Mouse (Mus musculus) right cerebral cortex, postnatal 10 days (tissue): ENCODE measurements around the gene Myo16.

ENCODE experiments used
- DNase-seq, 2 experiments: peaks; one replicate each; pipeline ENCODE4 v3.0.0; 2021; ENCODE audit warnings: low spot score in 2 of 2

The Myo16 gene

DNA sequence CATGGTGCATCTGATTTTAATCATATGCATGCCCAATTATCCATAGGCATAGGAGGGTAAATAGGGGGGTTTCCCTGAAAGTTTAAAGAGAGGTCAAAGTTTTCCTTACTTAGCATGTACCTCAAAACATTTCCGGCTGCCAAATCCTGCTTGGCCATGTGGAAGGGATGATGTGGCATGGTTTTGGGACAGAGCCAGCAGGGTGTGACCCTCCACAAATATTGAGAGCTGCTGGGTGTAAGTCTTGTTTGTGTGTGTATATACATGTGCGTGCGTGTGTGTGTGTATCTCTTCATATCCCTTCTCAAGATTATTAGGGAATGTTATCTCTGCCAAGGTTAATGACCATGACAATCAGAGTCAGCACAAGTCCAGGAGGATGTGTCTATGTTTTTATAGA, 150.3 kb downstream of the Myo16 start:
- DNase-seq = no peak

DNA sequence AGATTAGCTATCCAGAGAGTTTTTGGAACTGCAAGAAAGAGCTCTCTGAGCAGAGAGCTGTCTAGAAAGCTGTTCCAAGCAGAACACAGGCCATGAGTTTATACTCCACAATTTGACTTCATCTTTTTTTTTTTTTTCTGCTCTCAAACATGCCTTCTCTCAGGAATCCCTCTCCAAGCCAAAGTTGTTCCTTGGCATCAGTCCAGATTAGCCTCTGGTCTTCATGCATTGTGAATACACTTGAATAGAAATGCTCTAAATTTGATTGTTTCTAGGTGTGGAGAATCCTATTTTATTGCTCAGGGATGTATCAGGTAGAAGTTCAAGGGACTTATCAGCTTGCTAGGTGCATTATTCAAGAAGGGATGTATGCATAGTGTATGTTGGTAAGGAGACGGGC, 151.0 kb downstream of the Myo16 start:
- no peak for DNase-seq

- no peak for DNase-seq
Measured at GRCm38 (mm10) chr8:10307345-10307744, 153.6 kb downstream of the Myo16 start.

DNA sequence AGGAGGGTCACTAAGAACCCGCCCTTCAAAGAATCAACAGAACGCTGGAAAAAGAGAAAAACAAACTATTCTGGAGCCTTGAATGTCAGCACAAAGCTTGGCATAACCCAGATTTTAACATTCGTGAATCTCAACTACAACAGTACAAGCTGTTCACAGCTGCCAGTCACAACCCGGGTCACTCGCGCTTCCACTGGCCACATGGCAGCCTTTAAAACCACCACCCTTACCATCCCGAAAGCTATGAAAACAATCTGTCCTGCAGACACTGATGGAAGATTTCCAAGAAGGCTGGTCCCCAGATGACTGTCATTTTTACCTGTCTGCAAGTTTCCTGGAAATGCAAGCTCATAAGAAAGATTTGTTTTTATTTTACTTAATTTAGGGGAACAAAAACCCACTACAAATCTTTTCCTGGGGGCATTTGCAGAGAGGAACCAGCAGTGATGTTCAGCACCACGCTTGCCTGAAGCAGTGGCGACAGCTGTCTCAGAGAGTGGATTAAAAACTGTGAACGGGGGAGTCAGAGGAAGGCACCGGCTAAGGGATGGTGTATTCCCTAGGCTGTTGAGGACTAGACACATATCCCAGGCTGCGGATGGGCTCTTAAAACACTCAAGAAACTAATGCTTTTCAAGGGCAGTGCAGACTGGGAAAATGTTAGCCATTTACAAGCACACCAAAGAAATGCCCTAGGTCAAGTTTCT, 154.2 kb downstream of the Myo16 start:
- peak; percentile 33 to 42 for DNase-seq

DNA sequence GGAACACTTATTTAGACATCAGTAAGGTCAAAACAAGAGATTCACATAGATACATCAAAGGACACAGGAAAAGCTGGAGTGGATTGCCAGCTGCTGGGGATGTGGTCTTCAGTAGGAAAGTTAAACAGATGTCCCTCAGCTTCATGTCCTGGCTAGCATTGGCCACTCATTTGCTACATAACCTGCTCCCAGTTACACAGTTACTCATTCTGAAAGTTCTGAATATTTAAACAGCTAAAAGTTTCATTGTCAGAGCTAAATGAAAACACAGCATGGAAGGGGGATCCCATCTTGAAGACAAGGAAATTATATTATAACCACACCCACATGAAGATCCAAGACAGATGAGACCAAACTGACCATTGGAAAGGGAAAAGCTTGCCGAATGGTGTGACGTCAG, 156.8 kb downstream of the Myo16 start:
- DNase-seq = no peak

DNA sequence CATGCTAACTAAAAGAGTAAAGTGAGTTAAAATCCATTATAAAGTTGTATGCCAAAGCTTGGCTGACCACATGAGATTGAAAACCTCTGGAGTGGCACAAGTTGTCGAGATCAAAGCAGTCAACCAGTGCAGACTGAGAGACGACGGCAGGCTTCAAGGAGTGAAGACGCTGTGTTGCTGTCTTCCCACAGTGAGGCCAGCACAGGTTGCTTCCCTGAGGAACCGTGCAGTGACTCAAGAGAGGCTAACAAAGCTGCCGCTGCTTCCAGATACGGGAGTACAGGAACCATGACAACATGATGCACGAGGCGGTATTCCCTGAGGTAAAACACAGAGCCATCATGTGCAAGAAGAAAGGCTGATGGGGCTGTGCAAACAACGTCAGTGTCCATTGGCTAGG, 158.6 kb downstream of the Myo16 start:
- DNase-seq = no peak

GRCm38 (mm10) chr8:10316201-10316600, 162.5 kb downstream of the Myo16 start:
- no peak for DNase-seq

GRCm38 (mm10) chr8:10318103-10318502, 164.4 kb downstream of the Myo16 start:
- no peak for DNase-seq

DNA sequence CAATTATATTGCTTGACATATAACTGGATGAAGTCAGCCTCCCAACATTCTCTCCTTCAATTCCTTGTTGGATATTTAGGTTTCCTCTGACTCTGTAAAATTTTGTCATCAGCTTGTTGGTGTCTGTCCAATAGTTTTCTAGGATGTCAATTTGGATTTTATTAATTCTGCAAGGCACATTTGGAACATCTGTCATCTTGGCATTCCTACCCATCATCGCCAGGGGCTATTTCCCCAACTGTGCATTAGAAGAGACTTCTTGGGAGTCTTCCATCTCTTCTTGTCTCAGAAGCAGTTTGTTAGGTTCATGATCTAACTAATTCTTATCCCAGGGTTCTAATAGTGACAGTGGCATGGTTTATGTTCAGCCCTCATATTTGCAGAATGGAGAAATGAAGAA, 196.7 kb downstream of the Myo16 start:
- DNase-seq = no peak

GRCm38 (mm10) chr8:10358711-10359110, 205.0 kb downstream of the Myo16 start:
- no peak for DNase-seq

- DNase-seq = no peak
Measured at GRCm38 (mm10) chr8:10362949-10363348, 209.2 kb downstream of the Myo16 start.

- no peak for DNase-seq
Measured at GRCm38 (mm10) chr8:10363654-10364406, 210.1 kb downstream of the Myo16 start.

GRCm38 (mm10) chr8:10366141-10366540, 212.4 kb downstream of the Myo16 start:
- no peak for DNase-seq

DNA sequence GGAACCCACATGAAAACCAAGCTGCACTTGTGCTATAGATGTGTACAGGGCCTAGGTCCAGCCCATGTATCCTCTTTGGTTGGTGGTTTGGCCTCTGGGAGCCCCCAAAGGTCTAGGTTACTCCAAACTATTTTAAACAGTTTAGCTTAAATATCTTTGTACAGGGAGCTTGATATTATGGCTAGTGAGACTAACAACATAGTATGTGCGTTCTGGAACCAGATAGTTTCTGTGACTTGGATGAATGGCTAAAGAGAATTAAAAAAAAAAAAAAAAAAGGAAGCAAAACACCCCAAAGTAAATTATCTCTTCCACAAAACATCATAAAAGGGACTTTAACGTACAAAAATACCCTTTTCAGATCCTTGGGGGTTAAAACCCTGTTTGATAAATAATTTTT, 218.9 kb downstream of the Myo16 start:
- DNase-seq = peak in 1 of 2 experiments; percentile 16

GRCm38 (mm10) chr8:10387143-10387542, 233.4 kb downstream of the Myo16 start:
- DNase-seq = no peak

GRCm38 (mm10) chr8:10391096-10391683, 237.5 kb downstream of the Myo16 start:
- DNase-seq = no peak

DNA sequence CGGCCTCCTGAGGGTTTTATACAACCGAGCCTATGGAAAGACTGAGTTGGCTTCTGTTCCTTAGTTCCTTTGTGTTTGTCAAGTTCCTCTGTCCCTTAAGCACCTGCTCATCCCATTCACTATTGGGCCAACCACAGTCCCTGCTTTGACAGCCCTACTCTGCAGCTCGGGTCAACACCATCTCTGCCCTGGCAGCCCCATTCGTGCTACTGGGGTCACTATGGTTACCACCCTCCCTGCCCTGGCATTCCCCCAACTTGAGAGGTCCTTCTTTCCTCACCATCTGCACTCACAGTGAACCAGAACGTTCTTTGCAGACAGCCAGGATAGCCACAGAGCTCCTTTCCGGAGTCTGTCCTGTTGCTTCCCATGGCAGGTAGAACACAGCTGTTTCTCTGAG, 238.2 kb downstream of the Myo16 start:
- no peak for DNase-seq

DNA sequence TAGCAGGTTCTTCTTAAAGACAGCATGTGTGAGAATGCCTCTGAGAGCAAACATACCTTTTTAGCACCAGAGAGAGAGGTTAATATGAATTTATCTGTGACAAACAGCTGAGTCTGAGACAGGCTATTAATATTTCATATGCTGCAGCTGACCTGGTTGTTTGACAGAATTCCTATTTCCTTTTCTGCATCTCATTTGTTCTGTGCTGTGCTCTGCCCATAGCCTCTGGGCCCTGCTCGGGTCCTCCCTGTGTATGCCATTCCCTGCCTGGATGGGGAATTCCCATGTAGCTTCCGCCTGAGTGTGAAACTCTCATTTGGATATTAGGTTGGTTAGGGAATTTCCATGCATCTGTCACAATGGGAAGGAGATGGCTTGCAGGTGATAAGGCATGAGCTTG, 240.8 kb downstream of the Myo16 start:
- no peak for DNase-seq

- DNase-seq = no peak
Measured at GRCm38 (mm10) chr8:10395146-10395545, 241.4 kb downstream of the Myo16 start.

DNA sequence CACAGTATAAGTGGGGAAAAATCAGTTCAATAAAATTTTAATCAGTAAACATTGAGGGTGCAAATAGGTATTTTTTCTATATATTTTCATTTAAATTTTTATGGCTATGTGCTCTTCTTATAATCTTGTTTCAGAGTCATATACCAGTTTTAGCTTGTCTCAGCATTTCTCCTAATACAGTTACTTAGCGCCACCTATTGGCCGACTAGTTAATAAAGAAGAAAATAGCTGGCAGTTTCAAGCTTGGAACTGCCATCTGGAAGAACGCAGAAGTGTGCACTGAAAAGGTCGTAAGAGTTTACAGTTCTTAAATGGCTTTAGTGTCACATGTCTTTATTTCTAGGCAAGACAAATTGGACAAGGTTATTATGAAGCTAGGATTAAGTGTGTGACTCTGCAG, 248.9 kb downstream of the Myo16 start:
- DNase-seq = no peak

DNA sequence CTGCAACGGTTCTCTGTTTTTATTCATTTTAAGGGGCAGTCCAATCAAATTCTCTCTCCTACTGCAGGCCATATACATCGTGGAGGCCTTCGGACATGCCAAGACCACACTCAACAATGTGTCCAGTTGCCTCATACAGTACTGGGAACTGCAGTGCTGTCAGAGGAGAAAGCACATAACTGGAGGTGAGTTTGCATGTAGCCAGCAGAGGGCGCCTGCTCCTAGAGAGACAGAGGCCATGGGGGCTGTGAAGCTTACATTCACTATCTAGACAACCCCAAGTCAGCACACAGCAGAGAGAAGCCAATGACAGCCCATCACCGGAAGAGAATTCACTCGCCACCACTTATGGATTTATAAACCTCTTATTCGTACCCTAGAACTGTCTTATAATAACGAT, 251.8 kb downstream of the Myo16 start:
- peak in 1 of 2 experiments; percentile 79 for DNase-seq

DNA sequence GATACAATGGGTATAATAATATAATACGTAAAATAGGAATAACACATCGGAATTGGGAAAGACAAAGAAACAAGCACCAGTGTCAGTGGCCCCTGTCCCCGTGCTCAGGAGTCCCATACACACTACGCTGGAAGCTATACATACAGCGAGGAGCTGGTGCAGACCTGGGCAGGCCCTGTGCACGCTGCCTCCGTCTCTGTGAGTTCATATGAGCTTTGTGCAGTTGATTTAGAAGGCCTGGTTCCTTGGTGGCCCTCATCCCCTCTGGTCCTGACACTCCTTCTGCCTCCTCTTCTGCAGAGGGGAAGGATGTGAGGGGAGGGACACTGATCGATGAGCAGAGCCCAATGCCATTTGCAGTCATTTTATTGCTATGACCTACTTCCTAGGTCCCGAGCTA, 255.3 kb downstream of the Myo16 start:
- DNase-seq = no peak

- no peak for DNase-seq
Measured at GRCm38 (mm10) chr8:10411511-10411910, 257.8 kb downstream of the Myo16 start.
